In the genomic region with DNA sequence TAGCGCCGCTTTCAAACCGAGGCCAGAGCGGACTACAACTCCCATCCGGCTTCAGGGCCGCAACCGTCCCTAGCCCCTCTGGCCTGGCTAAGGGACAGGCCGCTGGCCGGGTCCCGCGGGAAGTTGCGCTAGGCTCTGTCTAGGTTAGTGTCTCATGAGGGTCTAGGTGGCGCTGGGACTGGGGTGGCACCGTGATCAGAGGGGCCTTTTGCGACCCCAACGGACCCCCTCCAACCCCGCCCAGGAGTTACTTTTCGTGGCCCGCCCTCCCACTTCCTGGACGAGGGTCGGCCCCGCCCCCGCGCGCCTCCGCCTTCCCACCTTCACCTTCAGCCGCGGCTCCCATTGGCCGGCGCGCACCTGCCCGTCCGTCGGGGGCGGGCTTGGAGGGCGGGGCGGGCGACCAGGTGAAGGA, we compare ENCODE assay signal across 8 mouse cellular contexts. TPM values are rescaled to one million over a fixed set of nuclear protein-coding genes. Genes with fewer than 3 reads are reported as not detected.
A peak's percentile ranks its signal among the peaks of the same experiment; 100 is the strongest.
DNase-seq lines count a peak whose midpoint lies in the region; ATAC-seq and TF ChIP-seq lines count a peak whose summit lies in the region.

Gene Cdc42bpg (plus strand): TSS at position 320 of the 415 bp plus-strand sequence.

- peak within 1 kb of the TSS; percentile 75 for H3K4me2 ChIP-seq in lung, embryonic 14.5 days
- H3K4me2 ChIP-seq in neural tube, embryonic 15.5 days, result peak within 1 kb of the TSS; percentile 69

- no peaks in the 10 kb centered on the region for H3K27me3 ChIP-seq in lung, embryonic 14.5 days (ENCODE audit: insufficient read depth, low read length)
- no peaks in the 10 kb centered on the region for H3K27me3 ChIP-seq in neural tube, embryonic 15.5 days (replicated peaks)
- H3K27me3 ChIP-seq in thymus, adult 2 months (ENCODE audit: control insufficient read depth, insufficient read depth, low read length), result no peaks in the 10 kb centered on the region

- peak; percentile 81 for ATAC-seq in lung, embryonic 14.5 days (ENCODE audit: insufficient read depth)
- peak; percentile 80 for ATAC-seq in neural tube, embryonic 15.5 days (ENCODE audit: low FRiP score)

- TF ChIP-seq CTCF in lung, embryonic 14.5 days (IDR thresholded peaks at IDR 0.05; ENCODE audit: low read depth), result no peak
- TF ChIP-seq CTCF in thymus, adult 2 months (IDR thresholded peaks at IDR 0.05; ENCODE audit: borderline replicate concordance, control insufficient read depth, extremely low read depth, insufficient read depth, low read length, poor library complexity), result no peak

- DNase-seq in right cerebral cortex, adult 18-20 months, result peak; percentile 25
- DNase-seq in right cerebral cortex, postnatal 36 days (ENCODE audit: low spot score in 2 of 2), result no peak
- peak; percentile 68 for DNase-seq in embryo, embryonic 11.5 days (ENCODE audit: low read depth, low spot score)
- peak; percentile 90 to 92 for DNase-seq in heart, adult 18-20 months
- peak; percentile 94 for DNase-seq in kidney, adult 11 months
- peak; percentile 87 for DNase-seq in lung, embryonic 14.5 days
- peak; percentile 91 for DNase-seq in thymus, adult 2 months

- WGBS in lung, embryonic 14.5 days, result under 1% methylated on average over 37 of the region's 38 CpGs
- WGBS in neural tube, embryonic 15.5 days, result 1% methylated on average over 32 of the region's 38 CpGs
- WGBS in thymus, adult 2 months, result 3% methylated on average over 34 of the region's 38 CpGs

- H3K9ac ChIP-seq in lung, embryonic 14.5 days, result peak within 1 kb of the TSS; percentile 54
- peak within 1 kb of the TSS; percentile 45 for H3K9ac ChIP-seq in neural tube, embryonic 15.5 days (replicated peaks)

- H3K4me3 ChIP-seq in lung, embryonic 14.5 days (ENCODE audit: low read depth, low read length), result peak within 1 kb of the TSS; percentile 62
- peak within 1 kb of the TSS; percentile 50 for H3K4me3 ChIP-seq in neural tube, embryonic 15.5 days (replicated peaks)
- peak within 1 kb of the TSS; percentile 46 for H3K4me3 ChIP-seq in thymus, adult 2 months (ENCODE audit: control insufficient read depth, insufficient read depth, low read length)

- no peak for TF ChIP-seq POLR2A in thymus, adult 2 months (IDR thresholded peaks at IDR 0.05; ENCODE audit: control insufficient read depth, extremely low read depth, insufficient read depth, low read length, poor library complexity)

- no peaks in the 10 kb centered on the region for H3K4me1 ChIP-seq in lung, embryonic 14.5 days (ENCODE audit: insufficient read depth)
- peaks cover 9% of the 10 kb centered on the region for H3K4me1 ChIP-seq in neural tube, embryonic 15.5 days
- H3K4me1 ChIP-seq in thymus, adult 2 months (replicated peaks; ENCODE audit: control insufficient read depth, insufficient read depth, low read length), result peaks cover 13% of the 10 kb centered on the region

- peak within 1 kb of the TSS; percentile 76 for H3K27ac ChIP-seq in lung, embryonic 14.5 days (ENCODE audit: low read depth)
- H3K27ac ChIP-seq in neural tube, embryonic 15.5 days (replicated peaks), result no peak within 1 kb of the TSS
- H3K27ac ChIP-seq in thymus, adult 2 months (ENCODE audit: control insufficient read depth, insufficient read depth, low read length), result peak within 1 kb of the TSS; percentile 71

- H3K9me3 ChIP-seq in lung, embryonic 14.5 days (ENCODE audit: low read depth, low read length), result no peaks in the 10 kb centered on the region
- no peaks in the 10 kb centered on the region for H3K9me3 ChIP-seq in neural tube, embryonic 15.5 days (replicated peaks)

- peaks cover 12% of the 10 kb centered on the region for H3K36me3 ChIP-seq in lung, embryonic 14.5 days (ENCODE audit: insufficient read depth)
- 0 out of 2 replicates have a peak, but pooled peaks cover 5% of the 10 kb centered on the region for H3K36me3 ChIP-seq in neural tube, embryonic 15.5 days
- H3K36me3 ChIP-seq in thymus, adult 2 months (ENCODE audit: control insufficient read depth, insufficient read depth, low read length), result no peaks in the 10 kb centered on the region

RNA-seq across cellular contexts. Expression of gene Cdc42bpg, which starts in this region (rescaled TPM):
- 10 to 100 TPM; 13.8 TPM for total RNA-seq in heart, adult 18-20 months (2021)
- polyA plus RNA-seq in lung, embryonic 14.5 days (2014; fragmentation: Nextera tagmentation; extraction: Ambion mirVana), result 0.82 and 1.2 TPM in 2 replicates
- 0.33 and 0.36 TPM in 2 replicates for polyA plus RNA-seq in neural tube, embryonic 15.5 days (2015; fragmentation: Nextera tagmentation; extraction: Ambion mirVana)
- 12.8 and 12.9 TPM in 2 replicates for polyA plus RNA-seq in thymus, adult 2 months (2012; rRNA removed)

Comparison
In these comparisons a context has a peak if more than half of its experiments do, and no peak if none do; other contexts are left out.
1. DNase-seq: peak in right cerebral cortex, adult 18-20 months (single experiment), embryo, embryonic 11.5 days (single experiment), heart, adult 18-20 months (2 of 2), kidney, adult 11 months (single experiment), lung, embryonic 14.5 days (single experiment) and thymus, adult 2 months (single experiment); none in right cerebral cortex, postnatal 36 days (0 of 2).
2. Peak in ATAC-seq, H3K4me3 ChIP-seq, H3K9ac ChIP-seq and H3K4me2 ChIP-seq in neural tube, embryonic 15.5 days; RNA of the gene not detected or under 1 TPM.
3. Peak in every context shown above with its lines, with median percentiles within 50 percentile points of each other: H3K4me3 ChIP-seq.